Mouse (Mus musculus) stomach, postnatal 0 days (tissue): Measurements from ENCODE around the gene Pcmt1.

Source experiments
- CTCF ChIP-seq: IDR thresholded peaks from 2 replicates; pipeline ENCODE4 v1.5.1; 2016; ENCODE audit warnings: antibody characterized with exemption, low read depth, mild to moderate bottlenecking, moderate library complexity
- EP300 ChIP-seq: optimal IDR thresholded peaks from 2 replicates; pipeline ENCODE3; 2016; ENCODE audit warnings: antibody characterized with exemption

GRCm38 (mm10) chr10:7640366-7640765 lies 40.6 kb downstream of the Pcmt1 start:
- TF ChIP-seq CTCF = no peak
- no peak for TF ChIP-seq EP300
